Mouse (Mus musculus): ENCODE measurements around the gene Ythdf2.

GRCm38 (mm10) chr4:132238356-132238755, 26.3 kb upstream of the Ythdf2 start:
- no peak for TF ChIP-seq CTCF (IDR thresholded peaks at IDR 0.05; ENCODE audit: control insufficient read depth, insufficient read depth, low read length)
- TF ChIP-seq POLR2A (IDR thresholded peaks at IDR 0.05; ENCODE audit: borderline replicate concordance, control insufficient read depth, low read depth, low read length): no peak

Measured in bone marrow, adult 2 months (tissue).